Mouse (Mus musculus): Measurements from ENCODE around the gene Zfp300. TPM values are rescaled to one million over a fixed set of nuclear protein-coding genes. Genes with fewer than 3 reads are reported as not detected.

Gene Zfp300
- polyA plus RNA-seq (2016; fragmentation: Nextera tagmentation; extraction: Ambion mirVana): 1.7 and 2.2 TPM in 2 replicates

- Histone ChIP-seq H3K27ac (peak within 1 kb of the TSS; percentile 73), H3K9me3 (peaks cover 4% of the 10 kb centered on the region; the same call in 1 of the 2 replicates), H3K36me3 (replicated peaks) (no peaks in the 10 kb centered on the region), H3K4me1 (no peaks in the 10 kb centered on the region), H3K27me3 (ENCODE audit: poor library complexity, severe bottlenecking) (no peaks in the 10 kb centered on the region), H3K4me3 (peak within 1 kb of the TSS; percentile 53)
- peak; percentile 48 for DNase-seq (ENCODE audit: extremely low spot score, low spot score)
- whole genome bisulfite sequencing: 21% methylated on average over 27 of the region's 27 CpGs
These were observed at the start of gene Zfp300 for GRCm38 (mm10) chrX:21088983-21089866. TSS of gene Zfp300 (minus strand) at chrX:21089527.

DNA sequence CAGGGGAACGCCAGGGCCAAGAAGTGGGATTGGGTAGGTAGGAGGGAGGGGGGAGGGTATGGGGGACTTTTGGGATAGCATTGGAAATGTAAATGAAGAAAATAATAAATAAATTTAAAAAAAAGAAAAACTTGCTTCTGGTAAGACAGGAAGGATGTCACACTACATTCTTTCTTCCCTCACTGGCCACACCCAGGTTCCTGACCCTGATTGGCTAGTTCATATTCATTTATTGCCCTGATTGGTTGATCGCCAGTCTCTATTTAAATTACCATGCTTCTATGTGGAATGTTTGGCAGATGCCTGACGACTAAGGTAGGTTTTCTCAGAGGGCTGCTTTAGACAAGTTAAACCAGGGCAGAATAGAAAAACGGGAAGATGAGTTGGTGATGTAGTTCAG, 26.2 kb upstream of the Zfp300 start, which contains the start of gene Ssxa1:
Gene Ssxa1, plus strand, starts transcription at position 301 of the 400 bp plus-strand sequence.
- H3K27me3 ChIP-seq (ENCODE audit: poor library complexity, severe bottlenecking): no peaks in the 10 kb centered on the region
- 82% methylated on average over 4 of the region's 4 CpGs for WGBS
- no peak within 1 kb of the TSS for H3K4me3 ChIP-seq

GRCm38 (mm10) chrX:21089867-21090239, 526 bp upstream of the Zfp300 start:
- Histone ChIP-seq H3K27ac (peak overlapping the region; percentile 73; the same call in 1 of the 2 replicates), H3K4me3 (peak overlapping the region; percentile 53), H3K9me3 (0 out of 2 replicates have a peak, but pooled peaks cover 2% of the 10 kb centered on the region), H3K36me3 (replicated peaks) (no peaks in the 10 kb centered on the region), H3K27me3 (ENCODE audit: poor library complexity, severe bottlenecking) (no peaks in the 10 kb centered on the region), H3K4me1 (no peaks in the 10 kb centered on the region)
- no peak for DNase-seq (ENCODE audit: extremely low spot score, low spot score)
- 47% methylated on average over 7 of the region's 7 CpGs for WGBS

More for the DNA sequence above, 26.2 kb upstream of the Zfp300 start, which contains the start of gene Ssxa1:
- Histone ChIP-seq H3K36me3 (replicated peaks) (no peaks in the 10 kb centered on the region), H3K9me3 (no peaks in the 10 kb centered on the region), H3K27ac (no peak within 1 kb of the TSS), H3K4me1 (no peaks in the 10 kb centered on the region)
- DNase-seq (ENCODE audit: extremely low spot score, low spot score): no peak

- 29% methylated on average over 6 of the region's 6 CpGs for WGBS
- Histone ChIP-seq H3K27ac (peak overlapping the region; percentile 73), H3K4me1 (no peaks in the 10 kb centered on the region), H3K9me3 (peaks cover 7% of the 10 kb centered on the region; the same call in 1 of the 2 replicates), H3K4me3 (peak overlapping the region; percentile 53), H3K36me3 (replicated peaks) (peaks cover 2% of the 10 kb centered on the region; the same call in 1 of the 2 replicates), H3K27me3 (ENCODE audit: poor library complexity, severe bottlenecking) (no peaks in the 10 kb centered on the region)
- no peak for DNase-seq (ENCODE audit: extremely low spot score, low spot score)
These were observed 713 bp downstream of the Zfp300 start for GRCm38 (mm10) chrX:21088645-21088982.

DNA sequence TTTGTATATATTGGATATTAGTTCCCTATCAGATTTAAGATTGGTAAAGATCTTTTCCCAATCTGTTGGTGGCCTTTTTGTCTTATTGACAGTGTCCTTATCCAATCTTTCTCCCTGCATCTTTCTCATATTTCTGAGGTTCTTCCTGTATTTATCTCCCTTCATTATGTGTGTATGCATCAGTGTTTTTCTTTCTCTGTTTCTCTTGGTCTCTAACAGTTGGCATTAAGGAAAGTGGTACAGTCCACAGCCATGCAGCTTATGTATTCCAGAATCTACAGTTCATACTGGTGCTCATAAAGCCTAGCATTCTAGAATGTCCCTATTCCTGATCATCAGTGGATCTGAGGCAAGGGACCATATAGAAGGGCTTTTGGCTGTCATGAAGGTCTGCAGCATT, 21.2 kb downstream of the Zfp300 start, which contains the start of gene Spaca5:
Gene Spaca5, plus strand, starts transcription at position 301 of the 400 bp plus-strand sequence.
- H3K27ac ChIP-seq: no peak within 1 kb of the TSS
- H3K36me3 ChIP-seq (replicated peaks): no peaks in the 10 kb centered on the region
- no peaks in the 10 kb centered on the region for H3K27me3 ChIP-seq (ENCODE audit: poor library complexity, severe bottlenecking)
- no peaks in the 10 kb centered on the region for H3K4me1 ChIP-seq
- DNase-seq (ENCODE audit: extremely low spot score, low spot score): no peak
- no peaks in the 10 kb centered on the region; the same call in 1 of the 2 replicates for H3K9me3 ChIP-seq
- H3K4me3 ChIP-seq: no peak within 1 kb of the TSS

- Histone ChIP-seq H3K27ac (peak overlapping the region; percentile 78; the same call in 1 of the 2 replicates), H3K27me3 (ENCODE audit: poor library complexity, severe bottlenecking) (no peaks in the 10 kb centered on the region), H3K36me3 (replicated peaks) (no peaks in the 10 kb centered on the region), H3K4me3 (peak overlapping the region; percentile 57; the same call in 1 of the 2 replicates), H3K9me3 (no peaks in the 10 kb centered on the region; the same call in 1 of the 2 replicates), H3K4me1 (no peaks in the 10 kb centered on the region)
- WGBS: 74% methylated on average over 3 of the region's 3 CpGs
- no peak for DNase-seq (ENCODE audit: extremely low spot score, low spot score)
These were observed 26.8 kb downstream of the Zfp300 start for GRCm38 (mm10) chrX:21062544-21062890.

GRCm38 (mm10) chrX:21061866-21062543, 27.3 kb downstream of the Zfp300 start, which contains the start of gene Zfp182:
TSS of gene Zfp182 (minus strand) at chrX:21062316.
- Histone ChIP-seq H3K4me1 (no peaks in the 10 kb centered on the region), H3K36me3 (replicated peaks) (no peaks in the 10 kb centered on the region), H3K27ac (peak within 1 kb of the TSS; percentile 78), H3K9me3 (no peaks in the 10 kb centered on the region; the same call in 1 of the 2 replicates), H3K27me3 (ENCODE audit: poor library complexity, severe bottlenecking) (no peaks in the 10 kb centered on the region), H3K4me3 (peak within 1 kb of the TSS; percentile 57)
- peak; percentile 58 for DNase-seq (ENCODE audit: extremely low spot score, low spot score)
- WGBS: 18% methylated on average over 25 of the region's 25 CpGs

GRCm38 (mm10) chrX:21061460-21061859, 27.9 kb downstream of the Zfp300 start:
- 26% methylated on average over 9 of the region's 9 CpGs for WGBS
- DNase-seq (ENCODE audit: extremely low spot score, low spot score): no peak
- peak overlapping the region; percentile 78 for H3K27ac ChIP-seq

More at GRCm38 (mm10) chrX:21061460-21061859, 27.9 kb downstream of the Zfp300 start:
- no peaks in the 10 kb centered on the region for H3K36me3 ChIP-seq (replicated peaks)
- H3K4me1 ChIP-seq: no peaks in the 10 kb centered on the region
- peak overlapping the region; percentile 57 for H3K4me3 ChIP-seq
- H3K27me3 ChIP-seq (ENCODE audit: poor library complexity, severe bottlenecking): no peaks in the 10 kb centered on the region
- no peaks in the 10 kb centered on the region for H3K9me3 ChIP-seq

Other genes starting within 250 kb of the Zfp300 start
- gene Timp1, start 219.4 kb downstream of the Zfp300 start, polyA plus RNA-seq (2016; fragmentation: Nextera tagmentation; extraction: Ambion mirVana): 7.4 and 7.9 TPM in 2 replicates
- 2.1 and 2.4 TPM in 2 replicates for gene Syn1, start 168.5 kb downstream of the Zfp300 start, polyA plus RNA-seq (2016; fragmentation: Nextera tagmentation; extraction: Ambion mirVana)
- 2.9 and 4.1 TPM in 2 replicates for gene Cfp, start 158.0 kb downstream of the Zfp300 start, polyA plus RNA-seq (2016; fragmentation: Nextera tagmentation; extraction: Ambion mirVana)
- 12.5 and 13.2 TPM in 2 replicates for gene Elk1, start 138.9 kb downstream of the Zfp300 start, polyA plus RNA-seq (2016; fragmentation: Nextera tagmentation; extraction: Ambion mirVana)
- gene Uxt, start 127.5 kb downstream of the Zfp300 start, polyA plus RNA-seq (2016; fragmentation: Nextera tagmentation; extraction: Ambion mirVana): 62.9 and 73.1 TPM in 2 replicates
- gene Zfp182, start 27.2 kb downstream of the Zfp300 start, polyA plus RNA-seq (2016; fragmentation: Nextera tagmentation; extraction: Ambion mirVana): 4.9 and 6.3 TPM in 2 replicates
- gene Spaca5, start 21.1 kb downstream of the Zfp300 start, polyA plus RNA-seq (2016; fragmentation: Nextera tagmentation; extraction: Ambion mirVana): not detected in 2 replicates
- not detected in 2 replicates for gene Ssxa1, start 26.3 kb upstream of the Zfp300 start, polyA plus RNA-seq (2016; fragmentation: Nextera tagmentation; extraction: Ambion mirVana)
- not detected in 2 replicates for gene Gm21876, start 86.1 kb upstream of the Zfp300 start, polyA plus RNA-seq (2016; fragmentation: Nextera tagmentation; extraction: Ambion mirVana)